Mouse (Mus musculus) midbrain, embryonic 15.5 days (tissue): ENCODE data around the gene She. TPM values are rescaled to one million over a fixed set of nuclear protein-coding genes. Genes with fewer than 3 reads are reported as not detected.

Experiments
- ATAC-seq: fragments of 200-750 bp; cut with Nextera tagmentation; replicated peaks from 2 replicates; pipeline ENCODE4 v1.8.0; 2017; ENCODE audit warnings: moderate TSS enrichment
- H3K27ac ChIP-seq: fragments of 300-500 bp; sonication (generic); 2 replicates; pipeline ENCODE4 v1.5.1; 2015; ENCODE audit warnings: mild to moderate bottlenecking, inconsistent platforms
- H3K27me3 ChIP-seq: fragments of 300-500 bp; sonication (generic); replicated peaks from 2 replicates; pipeline ENCODE4 v1.6.1; 2015; ENCODE audit warnings: inconsistent platforms
- H3K36me3 ChIP-seq: fragments of 300-500 bp; sonication (generic); replicated peaks from 2 replicates; pipeline ENCODE4 v1.6.1; 2015; ENCODE audit warnings: inconsistent platforms
- H3K4me1 ChIP-seq: fragments of 300-500 bp; sonication (generic); 2 replicates; pipeline ENCODE4 v1.6.1; 2015; ENCODE audit warnings: inconsistent platforms
- H3K4me2 ChIP-seq: fragments of 300-500 bp; sonication (generic); 2 replicates; pipeline ENCODE4 v1.6.1; 2015; ENCODE audit warnings: inconsistent platforms, mild to moderate bottlenecking, moderate library complexity
- H3K4me3 ChIP-seq: fragments of 300-500 bp; sonication (generic); 2 replicates; pipeline ENCODE4 v1.5.1; 2015; ENCODE audit warnings: mild to moderate bottlenecking, inconsistent platforms
- H3K9ac ChIP-seq: fragments of 300-500 bp; sonication (generic); 2 replicates; pipeline ENCODE4 v1.6.1; 2015; ENCODE audit warnings: mild to moderate bottlenecking, inconsistent platforms
- H3K9me3 ChIP-seq: fragments of 300-500 bp; sonication (generic); 2 replicates; pipeline ENCODE4 v1.6.1; 2016; ENCODE audit warnings: inconsistent platforms
- WGBS: fragments of 180-500 bp; shearing (Covaris S2); methylation state at CpG from one replicate; pipeline ENCODE4 v1.1.7; 2015; ENCODE audit warnings: mixed read lengths; 5-methylcytosine and 5-hydroxymethylcytosine counted together
- polyA plus RNA-seq: library from polyadenylated mRNA; unstranded; fragments of >200 nt; fragmentation: Nextera tagmentation; extraction: Ambion mirVana; gene quantifications from 2 replicates; pipeline ENCODE4 v1.2.1, GENCODE M21; 2015

She gene
- polyA plus RNA-seq, 1 experiment from 2014 or later = 1.6 TPM

DNA sequence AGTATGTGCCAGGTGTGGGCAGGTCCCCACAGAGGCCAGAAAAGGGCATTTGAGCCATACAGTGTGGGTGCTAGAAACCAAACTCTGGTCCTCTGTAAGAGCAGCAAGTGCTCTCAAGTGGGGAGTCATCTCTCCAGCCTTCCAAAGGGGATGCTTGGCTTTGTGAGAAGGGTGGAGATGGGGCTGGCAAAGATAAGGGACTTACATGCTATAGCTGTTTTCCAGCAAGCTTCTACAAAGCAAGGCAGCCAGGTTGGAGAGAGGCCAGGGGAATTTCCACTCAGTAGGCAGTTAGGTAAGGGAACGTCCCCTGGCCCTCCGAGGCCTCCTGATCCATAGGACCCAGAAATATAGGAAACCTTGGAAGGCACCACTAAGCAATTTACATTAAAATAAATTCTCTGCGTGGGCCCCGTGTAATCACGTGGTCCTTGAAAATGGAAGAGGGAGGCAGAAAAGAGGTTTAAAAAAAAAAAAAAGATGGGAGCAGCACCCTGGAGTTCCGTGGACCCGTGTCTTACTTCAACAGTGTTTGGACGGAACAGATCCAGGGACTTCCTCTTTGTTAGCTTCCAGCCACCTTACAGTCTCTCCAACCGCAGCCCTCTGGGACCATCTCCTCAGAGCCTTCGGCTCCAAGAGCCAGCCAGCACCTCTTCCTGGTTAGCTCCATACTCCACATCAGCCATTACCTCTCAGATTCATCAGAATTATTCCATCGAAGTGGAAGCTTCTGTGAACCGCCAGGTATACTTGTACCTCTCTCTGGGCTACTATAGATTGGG lies 10.7 kb upstream of the She start:
- Histone ChIP-seq H3K4me3 (no peak overlapping the region), H3K36me3 (no peaks in the 10 kb centered on the region), H3K9ac (no peak overlapping the region), H3K27me3 (no peaks in the 10 kb centered on the region), H3K4me2 (no peak overlapping the region), H3K4me1 (no peaks in the 10 kb centered on the region), H3K9me3 (no peaks in the 10 kb centered on the region), H3K27ac (no peak overlapping the region)
- WGBS = 87% methylated on average over 12 of the region's 12 CpGs
- no peak for ATAC-seq

GRCm38 (mm10) chr3:89821096-89821513 lies 10.1 kb upstream of the She start:
- Histone ChIP-seq H3K9ac (no peak overlapping the region), H3K27ac (no peak overlapping the region), H3K4me2 (no peak overlapping the region), H3K4me3 (no peak overlapping the region), H3K36me3 (no peaks in the 10 kb centered on the region), H3K27me3 (no peaks in the 10 kb centered on the region), H3K4me1 (no peaks in the 10 kb centered on the region), H3K9me3 (no peaks in the 10 kb centered on the region)
- WGBS = 85% methylated on average over 11 of the region's 11 CpGs
- ATAC-seq = no peak

DNA sequence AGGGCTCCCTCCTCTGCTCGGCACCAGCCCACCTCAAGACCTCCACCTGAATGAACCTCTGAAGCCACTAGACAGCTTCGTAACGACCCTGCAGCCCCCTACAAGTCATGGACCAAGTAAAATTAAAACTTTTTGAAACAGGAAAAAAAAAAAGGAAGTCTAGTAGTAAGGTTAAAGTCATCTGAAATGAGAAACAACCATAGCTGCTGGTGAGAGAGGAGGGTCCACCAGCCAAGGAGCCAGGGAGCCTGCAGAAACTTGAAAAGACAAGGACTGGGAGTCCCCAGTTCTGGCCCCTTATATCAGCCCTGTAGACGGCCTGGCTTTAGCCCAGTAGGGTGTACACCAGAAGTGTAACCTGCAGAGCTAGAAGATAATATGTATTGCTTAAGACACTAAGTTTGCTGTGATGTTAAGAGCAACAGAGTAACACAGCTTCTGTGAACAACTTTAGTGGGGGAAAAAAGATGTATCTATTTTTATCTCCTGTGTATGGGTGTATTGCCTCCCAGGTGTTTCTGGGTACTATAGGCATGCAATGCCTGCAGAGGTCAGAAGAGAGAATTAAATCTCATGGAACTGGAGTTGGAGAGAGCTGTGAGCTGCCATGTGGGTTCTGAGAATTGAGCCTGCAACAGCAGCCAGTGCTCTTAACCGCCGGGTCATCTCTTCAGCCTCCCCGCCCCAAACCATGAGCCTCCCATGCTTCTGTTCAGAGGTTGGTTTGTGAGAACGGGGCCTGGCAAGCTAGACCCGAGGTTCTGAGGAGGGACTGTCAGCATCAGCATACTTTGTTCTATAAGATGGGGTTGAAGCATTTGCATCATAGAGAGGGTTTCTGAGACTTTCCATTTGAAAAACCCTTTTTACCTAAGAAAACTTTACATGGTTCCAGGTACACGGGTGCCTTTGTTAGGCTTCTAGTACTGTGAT lies 9.4 kb upstream of the She start:
- ATAC-seq = no peak
- no peak overlapping the region for H3K9ac ChIP-seq
- H3K27me3 ChIP-seq = no peaks in the 10 kb centered on the region
- no peaks in the 10 kb centered on the region for H3K9me3 ChIP-seq
- H3K4me3 ChIP-seq = no peak overlapping the region
- no peak overlapping the region for H3K27ac ChIP-seq
- H3K36me3 ChIP-seq = no peaks in the 10 kb centered on the region
- H3K4me1 ChIP-seq = no peaks in the 10 kb centered on the region
- no peak overlapping the region for H3K4me2 ChIP-seq
- WGBS = 68% methylated on average over 10 of the region's 10 CpGs

- Histone ChIP-seq H3K36me3 (no peaks in the 10 kb centered on the region), H3K27me3 (peaks cover 6% of the 10 kb centered on the region; the same call in 1 of the 2 replicates), H3K9ac (no peak overlapping the region), H3K27ac (no peak overlapping the region), H3K4me3 (no peak overlapping the region), H3K4me1 (no peaks in the 10 kb centered on the region), H3K4me2 (no peak overlapping the region), H3K9me3 (no peaks in the 10 kb centered on the region)
- no peak for ATAC-seq
- WGBS = 67% methylated on average over 2 of the region's 2 CpGs
These were observed 7.6 kb upstream of the She start for GRCm38 (mm10) chr3:89823594-89823993.

GRCm38 (mm10) chr3:89826295-89826694 lies 4.9 kb upstream of the She start:
- H3K9ac ChIP-seq = no peak overlapping the region
- H3K27ac ChIP-seq = no peak overlapping the region
- H3K9me3 ChIP-seq = no peaks in the 10 kb centered on the region
- no peak for ATAC-seq
- peaks cover 33% of the 10 kb centered on the region for H3K27me3 ChIP-seq
- peaks cover 6% of the 10 kb centered on the region for H3K4me1 ChIP-seq
- no peaks in the 10 kb centered on the region for H3K36me3 ChIP-seq
- no peak overlapping the region for H3K4me2 ChIP-seq
- WGBS = 64% methylated on average over 3 of the region's 3 CpGs
- H3K4me3 ChIP-seq = no peak overlapping the region

DNA sequence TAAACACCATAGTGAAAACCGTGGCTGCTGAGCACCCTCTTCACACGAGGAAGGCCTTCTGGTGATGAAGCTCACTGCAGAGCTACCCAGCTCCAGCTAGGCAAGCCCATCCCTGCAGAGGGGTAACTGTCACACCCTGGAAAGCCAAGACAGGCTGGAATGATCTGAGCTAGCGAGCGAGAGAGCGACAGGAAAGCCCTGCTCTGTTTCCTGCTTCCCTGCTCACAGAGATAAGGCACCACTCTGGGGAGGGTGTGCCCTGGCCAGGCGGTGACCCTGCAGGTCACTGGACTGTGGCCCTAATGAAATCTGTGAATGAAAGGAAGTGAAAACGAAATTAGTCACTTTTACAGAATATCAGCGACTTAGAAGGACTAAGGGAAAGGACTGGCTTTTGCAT lies 4.2 kb downstream of the She start:
- Histone ChIP-seq H3K4me3 (no peak overlapping the region), H3K4me2 (no peak overlapping the region), H3K9ac (no peak overlapping the region), H3K27me3 (peaks cover 39% of the 10 kb centered on the region), H3K4me1 (peaks cover 11% of the 10 kb centered on the region), H3K27ac (no peak overlapping the region), H3K9me3 (no peaks in the 10 kb centered on the region), H3K36me3 (no peaks in the 10 kb centered on the region)
- ATAC-seq = no peak
- 54% methylated on average over 8 of the region's 8 CpGs for WGBS

- WGBS = 79% methylated on average over 4 of the region's 4 CpGs
- no peak for ATAC-seq
- no peaks in the 10 kb centered on the region for H3K4me1 ChIP-seq
These were observed 11.1 kb downstream of the She start for GRCm38 (mm10) chr3:89842258-89842657.

GRCm38 (mm10) chr3:89843148-89843547 lies 12.0 kb downstream of the She start:
- Histone ChIP-seq H3K27ac (no peak overlapping the region), H3K9ac (no peak overlapping the region), H3K9me3 (no peaks in the 10 kb centered on the region), H3K36me3 (no peaks in the 10 kb centered on the region), H3K27me3 (no peaks in the 10 kb centered on the region), H3K4me1 (no peaks in the 10 kb centered on the region), H3K4me3 (no peak overlapping the region), H3K4me2 (no peak overlapping the region)
- ATAC-seq = no peak
- WGBS = 71% methylated on average over 9 of the region's 9 CpGs

More at GRCm38 (mm10) chr3:89842258-89842657, 11.1 kb downstream of the She start:
- H3K36me3 ChIP-seq = no peaks in the 10 kb centered on the region
- H3K27ac ChIP-seq = no peak overlapping the region
- H3K9me3 ChIP-seq = no peaks in the 10 kb centered on the region
- H3K27me3 ChIP-seq = no peaks in the 10 kb centered on the region
- H3K4me3 ChIP-seq = no peak overlapping the region
- no peak overlapping the region for H3K9ac ChIP-seq
- H3K4me2 ChIP-seq = no peak overlapping the region

GRCm38 (mm10) chr3:89845814-89846213 lies 14.6 kb downstream of the She start:
- no peak overlapping the region for H3K4me2 ChIP-seq
- WGBS = 85% methylated on average over 9 of the region's 9 CpGs

DNA sequence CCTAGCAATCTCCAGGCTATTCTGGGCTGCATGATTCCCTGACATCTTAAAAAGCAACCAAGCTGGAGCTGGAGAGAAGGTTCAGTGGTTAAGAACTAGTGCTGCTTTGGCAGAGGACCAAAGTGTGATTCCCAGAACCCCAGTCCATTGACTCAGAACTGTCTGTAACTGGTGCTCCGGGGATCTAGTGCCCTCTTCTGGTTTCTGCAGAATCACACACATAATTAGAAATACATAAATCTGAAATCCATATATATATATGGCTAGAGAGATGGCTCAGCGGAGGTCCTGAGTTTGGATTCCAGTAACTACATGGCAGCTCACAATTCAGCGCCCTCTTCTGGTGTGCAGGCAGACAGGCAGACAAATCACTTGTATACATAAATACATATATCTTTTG lies 16.0 kb downstream of the She start:
- Histone ChIP-seq H3K9me3 (no peaks in the 10 kb centered on the region), H3K27ac (no peak overlapping the region), H3K27me3 (no peaks in the 10 kb centered on the region), H3K4me3 (no peak overlapping the region), H3K4me2 (no peak overlapping the region), H3K36me3 (no peaks in the 10 kb centered on the region), H3K4me1 (no peaks in the 10 kb centered on the region), H3K9ac (no peak overlapping the region)
- 84% methylated on average over 3 of the region's 3 CpGs for WGBS
- ATAC-seq = no peak

More at GRCm38 (mm10) chr3:89845814-89846213, 14.6 kb downstream of the She start:
- H3K27me3 ChIP-seq = no peaks in the 10 kb centered on the region
- H3K27ac ChIP-seq = no peak overlapping the region
- H3K4me1 ChIP-seq = no peaks in the 10 kb centered on the region
- H3K4me3 ChIP-seq = no peak overlapping the region
- ATAC-seq = no peak
- no peaks in the 10 kb centered on the region for H3K9me3 ChIP-seq
- no peak overlapping the region for H3K9ac ChIP-seq
- H3K36me3 ChIP-seq = no peaks in the 10 kb centered on the region

DNA sequence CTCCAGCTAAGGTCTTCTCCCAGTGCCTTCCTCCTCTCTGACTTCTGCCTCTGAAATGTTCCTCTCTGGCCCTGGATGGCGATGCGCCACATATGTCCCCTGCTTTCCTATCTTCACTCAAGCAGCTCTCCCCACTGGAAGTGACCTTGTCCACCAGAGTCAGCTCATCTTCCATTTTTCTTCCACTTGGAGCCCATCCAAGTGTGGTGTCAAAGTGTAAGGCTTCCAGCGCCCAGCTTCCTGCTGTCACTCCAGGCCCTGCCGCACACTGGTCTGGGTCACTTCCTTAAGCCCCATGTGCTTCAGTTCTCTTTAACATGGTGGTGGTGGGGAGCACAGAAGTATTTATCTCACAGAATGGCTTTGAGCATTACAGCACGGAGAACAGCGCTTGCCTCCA lies 16.4 kb downstream of the She start:
- WGBS = 94% methylated on average over 6 of the region's 6 CpGs
- Histone ChIP-seq H3K27me3 (no peaks in the 10 kb centered on the region), H3K4me1 (no peaks in the 10 kb centered on the region), H3K4me2 (no peak overlapping the region), H3K9me3 (no peaks in the 10 kb centered on the region), H3K36me3 (no peaks in the 10 kb centered on the region), H3K9ac (no peak overlapping the region), H3K27ac (no peak overlapping the region), H3K4me3 (no peak overlapping the region)
- ATAC-seq = no peak

DNA sequence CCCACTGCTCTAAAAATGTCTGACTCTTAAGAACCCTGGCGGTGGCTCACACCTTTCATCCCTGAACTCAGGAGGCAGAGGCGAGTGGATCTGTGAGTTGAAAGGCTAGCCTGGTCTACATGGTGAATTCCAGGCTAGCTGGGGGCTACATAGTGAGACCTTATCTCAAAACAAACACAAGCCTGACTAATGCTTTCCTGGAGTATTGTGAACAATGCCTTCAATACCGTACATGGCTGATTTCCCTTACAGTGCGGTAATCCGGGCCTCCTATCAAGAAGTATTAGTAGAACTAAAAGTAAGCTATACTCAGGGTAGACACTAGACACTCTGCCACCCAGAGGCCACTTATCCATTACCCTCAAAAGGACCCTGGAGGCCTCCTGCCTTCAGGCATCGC lies 16.9 kb downstream of the She start:
- no peak overlapping the region for H3K4me3 ChIP-seq
- no peaks in the 10 kb centered on the region for H3K9me3 ChIP-seq
- no peaks in the 10 kb centered on the region for H3K4me1 ChIP-seq
- no peak overlapping the region for H3K4me2 ChIP-seq
- no peaks in the 10 kb centered on the region for H3K36me3 ChIP-seq
- WGBS = 88% methylated on average over 6 of the region's 6 CpGs
- H3K27ac ChIP-seq = no peak overlapping the region
- no peaks in the 10 kb centered on the region for H3K27me3 ChIP-seq
- ATAC-seq = no peak
- H3K9ac ChIP-seq = no peak overlapping the region
